Mouse (Mus musculus) forebrain, embryonic 16.5 days (tissue): Measurements from ENCODE around the gene Amot. TPM values are rescaled to one million over a fixed set of nuclear protein-coding genes. Genes with fewer than 3 reads are reported as not detected.

ENCODE experiments used
- ATAC-seq: fragments of 200-750 bp; cut with Nextera tagmentation; 2 replicates; pipeline ENCODE4 v1.8.0; 2017; ENCODE audit warnings: mild to moderate bottlenecking, moderate library complexity
- H3K27ac ChIP-seq: fragments of 300-500 bp; sonication (generic); 2 replicates; pipeline ENCODE4 v1.5.1; 2014; ENCODE audit warnings: low read length, control low read depth
- H3K27me3 ChIP-seq: fragments of 300-500 bp; sonication (generic); replicated peaks from 2 replicates; pipeline ENCODE4 v1.6.1; 2014; ENCODE audit warnings: low read length; ENCODE audit not compliant: control insufficient read depth, insufficient read depth
- H3K36me3 ChIP-seq: fragments of 300-500 bp; sonication (generic); 2 replicates; pipeline ENCODE4 v1.6.1; 2014; ENCODE audit not compliant: control insufficient read depth, insufficient read depth
- H3K4me1 ChIP-seq: fragments of 300-500 bp; sonication (generic); replicated peaks from 2 replicates; pipeline ENCODE4 v1.6.1; 2014; ENCODE audit warnings: low read length; ENCODE audit not compliant: control insufficient read depth, insufficient read depth
- H3K4me2 ChIP-seq: fragments of 300-500 bp; sonication (generic); 2 replicates; pipeline ENCODE4 v1.6.1; 2014; ENCODE audit warnings: mild to moderate bottlenecking, low read length, control low read depth
- H3K4me3 ChIP-seq: fragments of 300-500 bp; sonication (generic); replicated peaks from 2 replicates; pipeline ENCODE4 v1.5.1; 2014; ENCODE audit warnings: mild to moderate bottlenecking, low read length, control low read depth
- H3K9ac ChIP-seq: fragments of 300-500 bp; sonication (generic); replicated peaks from 2 replicates; pipeline ENCODE4 v1.6.1; 2014; ENCODE audit warnings: low read depth, low read length, control low read depth
- H3K9me3 ChIP-seq: fragments of 300-500 bp; sonication (generic); 2 replicates; pipeline ENCODE4 v1.6.1; 2016; ENCODE audit warnings: low read length; ENCODE audit not compliant: control insufficient read depth
- WGBS: fragments of 180-500 bp; shearing (Covaris S2); extraction: QIAGEN DNeasy Blood & Tissue Kit; methylation state at CpG from one replicate; pipeline ENCODE4 v1.1.7; 2014; 5-methylcytosine and 5-hydroxymethylcytosine counted together
- polyA plus RNA-seq: library from polyadenylated mRNA; unstranded; fragments of >200 nt; fragmentation: Nextera tagmentation; extraction: Ambion mirVana; gene quantifications from 2 replicates; pipeline ENCODE4 v1.2.1, GENCODE M21; 2015

Gene Amot
- polyA plus RNA-seq, 1 experiment from 2014 or later = 10.2 TPM

DNA sequence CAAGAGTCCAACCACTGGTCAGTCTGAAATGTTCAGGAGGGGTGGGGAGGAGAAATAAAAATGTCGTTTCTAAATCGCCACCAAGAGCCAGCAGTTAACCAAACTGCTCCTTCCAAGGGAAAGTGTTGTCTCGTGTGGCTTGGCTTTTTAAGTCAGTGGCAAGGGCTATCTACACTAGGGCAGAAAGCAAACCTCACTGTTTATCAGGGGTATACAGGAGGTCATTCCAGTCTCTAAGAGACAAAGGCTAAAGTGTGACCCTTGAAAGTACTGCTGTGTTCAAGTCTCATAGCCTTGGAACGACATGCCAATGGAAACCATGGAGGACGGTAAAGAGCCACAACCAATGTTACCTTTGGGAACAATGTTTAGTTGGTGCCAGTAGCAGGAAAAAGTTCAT is 15.0 kb downstream of the Amot start:
- WGBS = 94% methylated on average over 5 of the region's 5 CpGs
- H3K4me2 ChIP-seq = no peak overlapping the region
- no peaks in the 10 kb centered on the region for H3K27me3 ChIP-seq
- no peak overlapping the region for H3K9ac ChIP-seq
- H3K36me3 ChIP-seq = no peaks in the 10 kb centered on the region
- no peaks in the 10 kb centered on the region for H3K9me3 ChIP-seq
- no peak for ATAC-seq
- no peaks in the 10 kb centered on the region for H3K4me1 ChIP-seq
- no peak overlapping the region for H3K4me3 ChIP-seq
- no peak overlapping the region for H3K27ac ChIP-seq

DNA sequence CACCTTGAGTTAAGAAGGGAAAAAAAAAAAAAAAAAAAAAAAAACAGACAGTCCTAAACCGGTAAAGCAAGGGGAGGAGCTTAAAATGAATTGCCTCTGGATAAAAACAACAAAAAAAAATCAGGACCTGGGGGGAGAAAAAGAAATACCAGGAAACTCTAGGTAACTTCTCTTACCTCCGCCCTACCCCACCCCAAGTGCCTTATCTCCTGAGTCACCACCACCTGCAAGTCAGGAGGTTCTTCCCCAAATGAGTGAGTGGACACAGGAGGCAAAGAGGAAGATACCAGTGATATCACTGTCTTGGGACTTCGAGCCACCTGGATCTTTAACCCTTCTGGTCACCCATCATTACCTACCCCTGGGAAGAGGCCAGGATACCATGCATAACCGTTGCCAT is 19.5 kb downstream of the Amot start:
- Histone ChIP-seq H3K4me2 (no peak overlapping the region), H3K4me3 (no peak overlapping the region), H3K4me1 (no peaks in the 10 kb centered on the region; the same call in 1 of the 2 replicates), H3K9ac (no peak overlapping the region), H3K9me3 (no peaks in the 10 kb centered on the region), H3K27ac (no peak overlapping the region), H3K27me3 (no peaks in the 10 kb centered on the region), H3K36me3 (no peaks in the 10 kb centered on the region)
- no peak for ATAC-seq
- 61% methylated on average over 4 of the region's 4 CpGs for WGBS

DNA sequence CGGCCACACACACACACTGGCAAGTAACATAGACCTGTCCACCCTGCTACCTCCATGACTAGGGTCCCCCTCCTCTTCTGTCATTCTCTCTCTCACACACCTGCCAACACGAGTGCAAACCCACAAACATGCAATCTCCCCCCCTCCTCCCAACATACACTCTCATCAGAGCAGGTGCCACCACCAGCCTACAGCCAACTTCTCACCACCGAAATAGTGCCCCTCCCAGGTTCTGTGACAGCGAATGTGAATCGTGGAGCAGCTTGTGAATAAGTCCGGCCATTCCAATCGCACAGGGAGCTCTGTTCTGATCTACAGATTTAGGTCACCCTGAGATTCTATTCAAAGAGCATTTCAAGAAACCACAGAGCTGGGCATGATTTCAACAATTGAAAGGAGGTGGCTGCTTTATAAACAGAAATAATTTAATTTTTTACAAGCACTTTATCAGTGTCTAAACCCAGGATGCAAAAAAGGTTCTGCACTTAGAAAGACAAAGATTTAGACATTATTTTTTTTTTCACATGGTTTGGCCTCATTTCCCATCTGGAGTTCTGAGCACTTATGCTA is 21.4 kb downstream of the Amot start:
- WGBS = 57% methylated on average over 7 of the region's 7 CpGs
- H3K27ac ChIP-seq = no peak overlapping the region

DNA sequence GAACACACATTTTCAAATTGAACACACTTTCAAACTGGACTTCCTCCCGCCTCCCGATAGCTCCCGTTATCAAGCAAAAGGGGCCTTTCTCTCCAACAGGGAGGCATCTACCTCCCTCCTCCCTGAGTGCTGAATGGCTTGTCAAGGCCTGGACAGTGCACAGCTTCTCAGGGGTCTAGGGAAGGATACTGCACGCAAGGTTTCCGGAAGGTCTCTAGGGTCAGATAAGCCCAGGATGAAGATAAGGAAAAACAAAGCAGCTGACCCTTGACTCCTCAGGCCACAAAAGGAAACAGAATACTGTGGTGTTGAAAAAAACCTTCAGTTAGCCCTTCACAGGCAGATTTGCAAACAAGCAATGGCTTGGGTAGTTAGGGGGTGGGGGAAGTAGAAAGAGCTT is 22.6 kb downstream of the Amot start:
- Histone ChIP-seq H3K9ac (no peak overlapping the region), H3K4me3 (no peak overlapping the region), H3K9me3 (no peaks in the 10 kb centered on the region), H3K4me1 (peaks cover 2% of the 10 kb centered on the region; the same call in 1 of the 2 replicates), H3K36me3 (no peaks in the 10 kb centered on the region), H3K4me2 (no peak overlapping the region), H3K27me3 (no peaks in the 10 kb centered on the region), H3K27ac (no peak overlapping the region)
- WGBS = 89% methylated on average over 5 of the region's 5 CpGs
- no peak for ATAC-seq

More for the DNA sequence above, 21.4 kb downstream of the Amot start:
- Histone ChIP-seq H3K9me3 (no peaks in the 10 kb centered on the region), H3K27me3 (no peaks in the 10 kb centered on the region), H3K36me3 (no peaks in the 10 kb centered on the region), H3K9ac (no peak overlapping the region), H3K4me1 (no peaks in the 10 kb centered on the region; the same call in 1 of the 2 replicates), H3K4me3 (no peak overlapping the region), H3K4me2 (no peak overlapping the region)
- ATAC-seq = peak; percentile 33; the same call in 1 of the 2 replicates

DNA sequence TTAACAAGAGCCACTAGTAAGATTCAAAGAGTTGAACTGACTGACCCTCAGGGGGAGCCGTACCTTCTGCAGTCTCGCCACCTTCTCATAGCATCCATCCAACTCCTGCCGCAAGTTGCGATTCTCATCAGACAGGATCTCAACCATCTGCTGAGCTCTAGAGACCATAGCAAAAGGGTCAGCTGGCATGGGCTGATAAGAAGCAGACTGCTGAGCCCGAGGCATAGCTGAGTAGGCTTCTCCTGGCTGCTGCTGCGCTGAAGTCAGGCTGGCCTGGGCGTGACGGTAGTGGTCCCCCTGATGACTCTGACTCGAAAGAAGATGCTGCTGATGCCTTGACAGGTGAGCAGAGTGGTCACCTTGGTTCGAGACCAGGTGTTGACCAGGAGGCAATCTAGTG is 25.0 kb downstream of the Amot start:
- ATAC-seq = no peak
- H3K4me1 ChIP-seq = peaks cover 6% of the 10 kb centered on the region
- H3K27ac ChIP-seq = no peak overlapping the region
- WGBS = 93% methylated on average over 10 of the region's 10 CpGs
- no peak overlapping the region for H3K9ac ChIP-seq
- H3K27me3 ChIP-seq = no peaks in the 10 kb centered on the region
- no peak overlapping the region for H3K4me3 ChIP-seq
- no peaks in the 10 kb centered on the region for H3K36me3 ChIP-seq
- no peak overlapping the region for H3K4me2 ChIP-seq
- H3K9me3 ChIP-seq = no peaks in the 10 kb centered on the region

DNA sequence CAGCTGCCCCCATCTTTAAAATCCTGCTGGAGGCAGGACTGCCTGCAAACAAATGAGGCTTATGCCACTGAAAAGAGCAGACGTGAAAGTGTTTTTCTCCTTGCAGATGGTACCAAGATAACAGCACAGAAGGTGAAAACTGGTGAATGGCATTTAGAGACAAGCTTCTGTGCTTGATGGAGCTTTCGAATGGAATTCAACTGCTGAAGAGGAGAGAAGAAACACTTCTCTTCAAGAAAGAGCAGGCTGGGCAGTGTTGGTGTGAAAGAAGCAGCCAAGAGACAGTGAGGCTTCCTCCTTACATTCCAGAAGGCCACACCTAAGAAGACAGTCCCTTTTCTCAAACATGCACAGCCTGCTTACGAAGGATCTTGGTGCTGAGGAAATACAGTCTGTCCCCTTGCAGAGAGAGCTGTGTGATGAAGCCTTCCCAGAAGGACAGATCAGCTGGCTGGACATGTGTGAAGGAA is 27.2 kb downstream of the Amot start:
- Histone ChIP-seq H3K9ac (no peak overlapping the region), H3K9me3 (no peaks in the 10 kb centered on the region), H3K4me3 (no peak overlapping the region), H3K27ac (peak overlapping the region; percentile 44), H3K4me1 (peaks cover 6% of the 10 kb centered on the region), H3K27me3 (no peaks in the 10 kb centered on the region), H3K4me2 (no peak overlapping the region), H3K36me3 (no peaks in the 10 kb centered on the region)
- ATAC-seq = peak; percentile 90
- WGBS = 45% methylated on average over 3 of the region's 3 CpGs

DNA sequence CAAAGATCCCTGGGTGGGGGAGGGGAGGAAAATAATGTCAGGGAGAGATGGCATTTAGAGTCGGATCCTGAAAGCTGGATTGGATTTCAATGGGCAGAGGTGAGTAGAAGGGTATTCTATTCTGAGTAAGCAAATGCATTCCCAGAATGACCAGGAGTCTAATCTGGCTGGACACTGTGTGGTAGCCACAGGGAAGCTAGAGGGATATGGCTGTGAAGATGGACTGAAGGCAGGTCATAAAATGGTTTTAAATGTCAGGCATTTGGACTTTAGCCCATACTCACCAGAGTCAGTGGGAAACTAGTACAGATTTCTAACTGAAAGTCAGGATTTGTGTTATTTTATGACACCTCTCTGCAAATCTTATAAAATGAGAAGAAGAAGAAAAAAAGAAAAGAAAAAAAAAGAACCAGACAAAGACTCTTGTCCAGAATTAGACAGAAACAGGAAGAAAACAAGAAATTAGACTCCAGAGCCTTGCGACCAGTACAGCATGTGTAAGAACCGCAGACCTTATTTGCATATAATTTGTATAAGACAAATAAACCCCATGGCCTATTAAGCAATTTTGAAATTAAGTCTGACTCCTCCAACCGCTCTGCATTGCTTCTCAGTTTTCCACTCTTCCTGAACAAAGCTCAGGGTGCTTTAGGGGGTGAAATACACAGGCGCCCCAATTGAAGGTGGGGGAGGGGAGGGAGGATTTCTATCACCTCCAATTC is 27.8 kb downstream of the Amot start:
- no peaks in the 10 kb centered on the region for H3K27me3 ChIP-seq

DNA sequence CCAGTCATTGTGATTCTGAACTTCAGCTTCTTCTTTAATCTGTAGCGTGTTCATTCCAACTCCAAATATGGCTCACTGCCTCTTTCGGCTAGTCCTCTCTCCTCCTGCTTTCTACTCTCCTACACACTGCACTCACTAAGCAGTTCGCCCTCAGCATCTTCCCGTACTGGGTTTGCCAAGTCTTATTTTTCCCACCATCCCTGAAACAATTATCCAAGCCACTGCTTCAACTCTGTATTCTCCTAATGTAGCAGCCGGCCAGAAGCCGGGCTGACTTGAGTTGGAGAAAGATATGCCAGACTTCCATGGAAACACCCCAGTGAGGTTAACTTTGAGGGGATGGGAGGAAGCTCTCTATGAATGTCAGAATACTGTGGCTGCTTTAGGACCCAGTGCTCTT is 36.7 kb downstream of the Amot start:
- no peaks in the 10 kb centered on the region for H3K36me3 ChIP-seq
- no peak overlapping the region for H3K27ac ChIP-seq
- 85% methylated on average over 6 of the region's 6 CpGs for WGBS
- H3K4me3 ChIP-seq = no peak overlapping the region
- no peaks in the 10 kb centered on the region for H3K9me3 ChIP-seq
- no peak for ATAC-seq
- H3K27me3 ChIP-seq = no peaks in the 10 kb centered on the region
- H3K9ac ChIP-seq = no peak overlapping the region
- H3K4me1 ChIP-seq = no peaks in the 10 kb centered on the region
- H3K4me2 ChIP-seq = no peak overlapping the region

More for the DNA sequence above, 27.8 kb downstream of the Amot start:
- peak overlapping the region; percentile 44; the same call in 1 of the 2 replicates for H3K27ac ChIP-seq
- no peak overlapping the region for H3K9ac ChIP-seq
- WGBS = 27% methylated on average over 5 of the region's 5 CpGs
- no peak overlapping the region for H3K4me3 ChIP-seq
- H3K9me3 ChIP-seq = no peaks in the 10 kb centered on the region
- ATAC-seq = peak; percentile 70
- peaks cover 6% of the 10 kb centered on the region for H3K4me1 ChIP-seq
- no peak overlapping the region for H3K4me2 ChIP-seq
- no peaks in the 10 kb centered on the region for H3K36me3 ChIP-seq

DNA sequence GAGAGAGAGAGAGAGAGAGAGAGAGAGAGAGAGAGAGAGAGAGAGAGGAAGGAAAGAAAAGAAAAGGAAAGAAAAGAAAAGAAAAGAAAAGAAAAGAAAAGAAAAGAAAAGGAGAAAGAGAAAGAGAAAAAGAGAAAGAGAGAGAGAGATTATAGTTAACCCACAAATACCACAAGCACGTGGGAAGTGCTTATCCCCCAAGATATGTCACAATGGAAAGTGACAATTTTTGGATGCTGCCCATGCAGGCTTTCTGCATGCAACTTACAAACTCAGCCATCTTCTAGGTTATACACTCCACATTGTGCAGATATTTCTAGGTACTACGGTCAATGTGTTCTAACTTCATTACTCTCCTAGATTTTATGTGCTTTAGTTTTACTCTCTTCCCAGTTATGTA is 41.5 kb downstream of the Amot start:
- ATAC-seq = no peak
- H3K9ac ChIP-seq = no peak overlapping the region
- H3K27me3 ChIP-seq = no peaks in the 10 kb centered on the region
- H3K4me2 ChIP-seq = no peak overlapping the region
- no peaks in the 10 kb centered on the region for H3K9me3 ChIP-seq
- no peaks in the 10 kb centered on the region for H3K36me3 ChIP-seq
- WGBS = 61% methylated on average over 2 of the region's 2 CpGs
- H3K27ac ChIP-seq = no peak overlapping the region
- no peak overlapping the region for H3K4me3 ChIP-seq
- no peaks in the 10 kb centered on the region for H3K4me1 ChIP-seq
